Mouse (Mus musculus) forebrain, embryonic 15.5 days (tissue): ENCODE results near the gene Spats1. TPM values are rescaled to one million over a fixed set of nuclear protein-coding genes. Genes with fewer than 3 reads are reported as not detected.
A peak's percentile ranks its signal among the peaks of the same experiment; 100 is the strongest.

Experiments
- ATAC-seq: fragments of 200-750 bp; cut with Nextera tagmentation; replicated peaks from 2 replicates; pipeline ENCODE4 v1.8.0; 2017; ENCODE audit warnings: mild to moderate bottlenecking, moderate TSS enrichment, moderate library complexity
- H3K27ac ChIP-seq: fragments of 300-500 bp; sonication (generic); replicated peaks from 2 replicates; pipeline ENCODE4 v1.5.1; 2015; ENCODE audit warnings: mild to moderate bottlenecking, inconsistent platforms
- H3K27me3 ChIP-seq: fragments of 300-500 bp; sonication (generic); 2 replicates; pipeline ENCODE4 v1.6.1; 2015; ENCODE audit warnings: inconsistent platforms
- H3K36me3 ChIP-seq: fragments of 300-500 bp; sonication (generic); 2 replicates; pipeline ENCODE4 v1.6.1; 2015; ENCODE audit warnings: mild to moderate bottlenecking, inconsistent platforms
- H3K4me1 ChIP-seq: fragments of 300-500 bp; sonication (generic); 2 replicates; pipeline ENCODE4 v1.6.1; 2015; ENCODE audit warnings: inconsistent platforms
- H3K4me2 ChIP-seq: fragments of 300-500 bp; sonication (generic); replicated peaks from 2 replicates; pipeline ENCODE4 v1.6.1; 2015; ENCODE audit warnings: mild to moderate bottlenecking, inconsistent platforms
- H3K4me3 ChIP-seq: fragments of 300-500 bp; sonication (generic); 2 replicates; pipeline ENCODE4 v1.5.1; 2015; ENCODE audit warnings: mild to moderate bottlenecking, inconsistent platforms
- H3K9ac ChIP-seq: fragments of 300-500 bp; sonication (generic); replicated peaks from 2 replicates; pipeline ENCODE4 v1.6.1; 2015; ENCODE audit warnings: mild to moderate bottlenecking, inconsistent platforms
- H3K9me3 ChIP-seq: fragments of 300-500 bp; sonication (generic); 2 replicates; pipeline ENCODE4 v1.6.1; 2016; ENCODE audit warnings: inconsistent platforms
- WGBS: fragments of 180-500 bp; shearing (Covaris S2); methylation state at CpG from one replicate; pipeline ENCODE4 v1.1.7; 2015; ENCODE audit warnings: mixed read lengths; 5-methylcytosine and 5-hydroxymethylcytosine counted together
- polyA plus RNA-seq: library from polyadenylated mRNA; unstranded; fragments of >200 nt; fragmentation: Nextera tagmentation; extraction: Ambion mirVana; gene quantifications from 2 replicates; pipeline ENCODE4 v1.2.1, GENCODE M21; 2015

The Spats1 gene
- polyA plus RNA-seq, 1 experiment from 2014 or later, result 1.7 TPM

- Histone ChIP-seq H3K9me3 (no peaks in the 10 kb centered on the region), H3K4me3 (no peak overlapping the region), H3K4me1 (no peaks in the 10 kb centered on the region), H3K27me3 (no peaks in the 10 kb centered on the region), H3K36me3 (no peaks in the 10 kb centered on the region), H3K9ac (no peak overlapping the region), H3K27ac (no peak overlapping the region), H3K4me2 (no peak overlapping the region)
- ATAC-seq, result no peak
- WGBS, result 89% methylated on average over 23 of the region's 23 CpGs
These were observed 13.4 kb upstream of the Spats1 start for GRCm38 (mm10) chr17:45488321-45489254.

GRCm38 (mm10) chr17:45487216-45487615 is 12.0 kb upstream of the Spats1 start:
- H3K36me3 ChIP-seq, result no peaks in the 10 kb centered on the region
- no peaks in the 10 kb centered on the region for H3K4me1 ChIP-seq
- no peaks in the 10 kb centered on the region for H3K27me3 ChIP-seq
- no peak overlapping the region for H3K27ac ChIP-seq
- no peak overlapping the region for H3K4me2 ChIP-seq
- no peak overlapping the region for H3K9ac ChIP-seq
- 26% methylated on average over 5 of the region's 5 CpGs for WGBS
- H3K4me3 ChIP-seq, result no peak overlapping the region
- H3K9me3 ChIP-seq, result no peaks in the 10 kb centered on the region
- ATAC-seq, result no peak

- Histone ChIP-seq H3K4me2 (no peak overlapping the region), H3K9me3 (no peaks in the 10 kb centered on the region), H3K9ac (no peak overlapping the region), H3K27ac (no peak overlapping the region), H3K27me3 (no peaks in the 10 kb centered on the region), H3K4me3 (no peak overlapping the region), H3K4me1 (no peaks in the 10 kb centered on the region), H3K36me3 (no peaks in the 10 kb centered on the region)
- ATAC-seq, result no peak
- WGBS, result 93% methylated on average over 7 of the region's 7 CpGs
These were observed 10.4 kb upstream of the Spats1 start for GRCm38 (mm10) chr17:45485581-45485980.

- Histone ChIP-seq H3K9me3 (no peaks in the 10 kb centered on the region), H3K9ac (no peak overlapping the region), H3K4me1 (no peaks in the 10 kb centered on the region), H3K36me3 (no peaks in the 10 kb centered on the region), H3K4me2 (no peak overlapping the region), H3K27ac (no peak overlapping the region), H3K4me3 (no peak overlapping the region), H3K27me3 (no peaks in the 10 kb centered on the region)
- no peak for ATAC-seq
- 32% methylated on average over 2 of the region's 2 CpGs for WGBS
These were observed 5.2 kb upstream of the Spats1 start for GRCm38 (mm10) chr17:45480429-45480828.

GRCm38 (mm10) chr17:45478234-45478825 is 3.1 kb upstream of the Spats1 start:
- H3K36me3 ChIP-seq, result no peaks in the 10 kb centered on the region
- H3K9ac ChIP-seq, result no peak overlapping the region
- ATAC-seq, result peak; percentile 33; the same call in 1 of the 2 replicates
- no peaks in the 10 kb centered on the region for H3K9me3 ChIP-seq
- no peaks in the 10 kb centered on the region for H3K27me3 ChIP-seq
- peaks cover 11% of the 10 kb centered on the region for H3K4me1 ChIP-seq
- 20% methylated on average over 12 of the region's 12 CpGs for WGBS
- no peak overlapping the region for H3K4me3 ChIP-seq
- no peak overlapping the region for H3K27ac ChIP-seq
- H3K4me2 ChIP-seq, result no peak overlapping the region

GRCm38 (mm10) chr17:45474146-45474545 is 1.1 kb downstream of the Spats1 start:
- Histone ChIP-seq H3K4me3 (peak overlapping the region; percentile 39), H3K27me3 (no peaks in the 10 kb centered on the region), H3K9me3 (no peaks in the 10 kb centered on the region), H3K9ac (no peak overlapping the region), H3K27ac (0 out of 2 replicates have a peak overlapping the region, but pooled peaks have one; percentile 44), H3K4me1 (peaks cover 11% of the 10 kb centered on the region), H3K4me2 (peak overlapping the region; percentile 46), H3K36me3 (no peaks in the 10 kb centered on the region)
- peak; percentile 21; the same call in 1 of the 2 replicates for ATAC-seq
- 58% methylated on average over 8 of the region's 8 CpGs for WGBS

- Histone ChIP-seq H3K36me3 (no peaks in the 10 kb centered on the region), H3K27ac (no peak overlapping the region), H3K4me2 (no peak overlapping the region), H3K4me3 (no peak overlapping the region), H3K4me1 (peaks cover 11% of the 10 kb centered on the region), H3K27me3 (no peaks in the 10 kb centered on the region), H3K9ac (no peak overlapping the region), H3K9me3 (no peaks in the 10 kb centered on the region)
- no peak for ATAC-seq
- WGBS, result 85% methylated on average over 6 of the region's 6 CpGs
These were observed 1.5 kb downstream of the Spats1 start for GRCm38 (mm10) chr17:45473667-45474066.

GRCm38 (mm10) chr17:45470726-45471125 is 4.5 kb downstream of the Spats1 start:
- H3K9me3 ChIP-seq, result no peaks in the 10 kb centered on the region
- WGBS, result 85% methylated on average over 7 of the region's 7 CpGs
- peaks cover 11% of the 10 kb centered on the region for H3K4me1 ChIP-seq
- H3K27me3 ChIP-seq, result no peaks in the 10 kb centered on the region
- H3K4me3 ChIP-seq, result no peak overlapping the region
- no peak for ATAC-seq
- no peak overlapping the region for H3K4me2 ChIP-seq
- H3K9ac ChIP-seq, result no peak overlapping the region
- H3K27ac ChIP-seq, result no peak overlapping the region
- no peaks in the 10 kb centered on the region for H3K36me3 ChIP-seq

- no peak overlapping the region for H3K9ac ChIP-seq
- no peaks in the 10 kb centered on the region for H3K36me3 ChIP-seq
- H3K4me3 ChIP-seq, result no peak overlapping the region
- no peak overlapping the region for H3K27ac ChIP-seq
- H3K27me3 ChIP-seq, result no peaks in the 10 kb centered on the region
- 85% methylated on average over 5 of the region's 5 CpGs for WGBS
- H3K9me3 ChIP-seq, result no peaks in the 10 kb centered on the region
- ATAC-seq, result no peak
- no peak overlapping the region for H3K4me2 ChIP-seq
- no peaks in the 10 kb centered on the region for H3K4me1 ChIP-seq
These were observed 6.9 kb downstream of the Spats1 start for GRCm38 (mm10) chr17:45468302-45468701.

GRCm38 (mm10) chr17:45466701-45467100 is 8.5 kb downstream of the Spats1 start:
- H3K4me1 ChIP-seq, result no peaks in the 10 kb centered on the region
- H3K4me3 ChIP-seq, result no peak overlapping the region
- no peaks in the 10 kb centered on the region for H3K36me3 ChIP-seq
- no peaks in the 10 kb centered on the region for H3K27me3 ChIP-seq
- no peak overlapping the region for H3K9ac ChIP-seq
- no peak overlapping the region for H3K4me2 ChIP-seq
- no peak overlapping the region for H3K27ac ChIP-seq
- WGBS, result 62% methylated on average over 2 of the region's 2 CpGs
- ATAC-seq, result no peak
- H3K9me3 ChIP-seq, result no peaks in the 10 kb centered on the region

- WGBS, result 84% methylated on average over 9 of the region's 9 CpGs
These were observed 11.0 kb downstream of the Spats1 start for GRCm38 (mm10) chr17:45464255-45464654.

GRCm38 (mm10) chr17:45462506-45462905 is 12.7 kb downstream of the Spats1 start:
- Histone ChIP-seq H3K4me1 (0 out of 2 replicates have a peak, but pooled peaks cover under 1% of the 10 kb centered on the region), H3K4me2 (no peak overlapping the region), H3K36me3 (no peaks in the 10 kb centered on the region), H3K9ac (no peak overlapping the region), H3K27me3 (no peaks in the 10 kb centered on the region), H3K9me3 (no peaks in the 10 kb centered on the region), H3K4me3 (no peak overlapping the region), H3K27ac (no peak overlapping the region)
- WGBS, result 97% methylated on average over 4 of the region's 4 CpGs
- ATAC-seq, result no peak

More at GRCm38 (mm10) chr17:45464255-45464654, 11.0 kb downstream of the Spats1 start:
- Histone ChIP-seq H3K4me1 (no peaks in the 10 kb centered on the region), H3K36me3 (no peaks in the 10 kb centered on the region), H3K27ac (no peak overlapping the region), H3K9me3 (no peaks in the 10 kb centered on the region), H3K4me2 (no peak overlapping the region), H3K27me3 (no peaks in the 10 kb centered on the region), H3K4me3 (no peak overlapping the region), H3K9ac (no peak overlapping the region)
- ATAC-seq, result no peak
